Mouse (Mus musculus) embryonic fibroblast, embryonic 13.5 days (primary cell): ENCODE results near the gene Pik3r2. TPM values are rescaled to one million over a fixed set of nuclear protein-coding genes. Genes with fewer than 3 reads are reported as not detected.

Experiments
- H3K27ac ChIP-seq: 2 replicates; pipeline ENCODE4 v1.5.1; 2012; ENCODE audit warnings: low read length, control low read depth, inconsistent platforms; ENCODE audit not compliant: insufficient read depth
- H3K4me1 ChIP-seq: 2 replicates; pipeline ENCODE4 v1.6.1; 2011; ENCODE audit warnings: low read length; ENCODE audit not compliant: control insufficient read depth, insufficient read depth
- H3K4me3 ChIP-seq: 2 replicates; pipeline ENCODE4 v1.5.1; 2011; ENCODE audit warnings: mild to moderate bottlenecking, control low read depth, low read length; ENCODE audit not compliant: insufficient read depth
- CTCF ChIP-seq: IDR thresholded peaks from 2 replicates; pipeline ENCODE4 v1.5.1; 2011; ENCODE audit warnings: mild to moderate bottlenecking, control low read depth, low read length, moderate library complexity, borderline replicate concordance; ENCODE audit not compliant: insufficient read depth
- POLR2A ChIP-seq: IDR thresholded peaks from 2 replicates; pipeline ENCODE4 v1.6.1; 2011; ENCODE audit warnings: low read depth, mild to moderate bottlenecking, control low read depth, low read length, moderate library complexity
- polyA plus RNA-seq: library from polyadenylated mRNA; stranded (reverse); fragments of >200 nt; gene quantifications from 2 replicates; pipeline ENCODE4 v1.2.4, GENCODE M21; 2011; ENCODE audit warnings: low read depth; ENCODE audit not compliant: missing spikeins, insufficient read length

Pik3r2 gene
- polyA plus RNA-seq, 1 experiment: 43.5 TPM

GRCm38 (mm10) chr8:70726721-70727120, 49.8 kb downstream of the Pik3r2 start:
- Histone ChIP-seq H3K4me3 (no peak overlapping the region), H3K4me1 (no peaks in the 10 kb centered on the region), H3K27ac (no peak overlapping the region)
- TF ChIP-seq POLR2A (no peak), CTCF (no peak)

DNA sequence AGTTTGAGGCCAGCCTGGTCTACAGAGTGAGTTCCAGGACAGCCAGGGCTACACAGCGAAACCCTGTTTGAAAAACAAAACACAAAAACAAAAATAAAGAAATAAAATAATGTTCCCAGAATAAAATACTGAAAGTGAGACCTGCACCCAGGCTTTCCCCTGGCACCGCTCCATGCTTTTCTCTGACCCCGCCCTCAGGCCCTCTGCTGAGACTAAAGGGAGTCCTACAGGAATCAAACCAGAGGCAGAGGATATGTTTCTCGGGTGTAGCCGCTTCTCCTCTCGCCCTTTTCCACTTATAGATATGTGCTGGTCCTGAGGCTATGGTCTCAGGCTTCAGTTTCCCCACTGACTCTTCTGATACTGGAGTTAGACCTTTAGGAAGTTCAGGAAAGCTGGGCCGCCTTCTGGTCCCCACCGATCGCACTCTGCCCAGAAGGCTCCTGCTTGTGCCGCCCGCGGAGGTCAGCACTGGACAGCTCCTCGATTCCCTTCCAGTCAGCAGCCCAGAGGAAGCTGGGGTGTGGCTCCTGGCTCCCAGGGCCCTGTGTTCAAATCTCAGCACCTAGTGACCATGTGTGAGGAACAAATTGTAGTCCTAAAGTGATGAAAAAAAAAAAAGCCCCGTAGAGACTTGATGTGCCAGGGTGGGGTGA, 50.6 kb downstream of the Pik3r2 start:
- Histone ChIP-seq H3K4me3 (no peak overlapping the region), H3K27ac (no peak overlapping the region), H3K4me1 (no peaks in the 10 kb centered on the region)
- no peak for TF ChIP-seq POLR2A
- TF ChIP-seq CTCF: no peak

- Histone ChIP-seq H3K4me1 (no peaks in the 10 kb centered on the region), H3K27ac (no peak overlapping the region), H3K4me3 (no peak overlapping the region)
- TF ChIP-seq CTCF (no peak), POLR2A (no peak)
These were observed 52.3 kb downstream of the Pik3r2 start for GRCm38 (mm10) chr8:70724216-70724615.

DNA sequence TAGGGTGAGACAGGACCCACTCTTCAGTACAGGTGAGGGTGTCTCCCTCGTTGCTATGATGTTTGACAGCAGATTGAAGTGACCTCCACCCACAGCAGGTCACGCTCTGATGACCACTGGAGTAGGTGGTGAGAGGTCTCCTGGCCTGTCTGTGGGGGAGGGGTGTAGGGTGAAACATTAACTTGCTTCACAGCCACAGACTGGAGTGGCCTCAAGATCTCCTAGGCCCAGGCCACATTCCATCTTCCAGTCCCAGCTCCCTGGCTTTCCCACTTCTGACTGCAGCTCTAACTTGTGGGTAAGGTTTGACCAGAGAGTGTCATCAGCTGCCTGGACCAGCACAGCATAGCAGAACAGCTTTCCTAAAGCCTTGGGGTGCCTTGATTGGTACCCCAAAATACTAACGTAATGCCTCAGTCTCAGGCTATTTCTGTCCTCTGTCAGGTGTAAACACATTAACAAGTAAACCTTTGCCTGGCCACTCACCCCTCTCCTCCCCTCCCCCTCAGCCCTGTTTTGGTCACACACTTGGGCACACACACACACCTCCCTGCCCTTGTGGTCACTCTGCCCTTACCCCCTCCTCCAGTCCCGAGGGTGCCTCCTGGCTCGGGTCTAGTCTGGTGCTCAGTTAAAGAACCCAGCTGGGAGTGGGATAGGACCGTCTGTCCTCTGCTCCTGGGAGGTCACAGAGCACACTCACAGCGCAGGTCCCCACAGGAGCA, 52.9 kb downstream of the Pik3r2 start, which contains the start of gene Pde4c:
Gene Pde4c, plus strand, starts transcription at position 235 of the 725 bp plus-strand sequence.
- Histone ChIP-seq H3K4me1 (no peaks in the 10 kb centered on the region), H3K27ac (no peak within 1 kb of the TSS), H3K4me3 (no peak within 1 kb of the TSS)
- TF ChIP-seq CTCF (no peak), POLR2A (no peak)

GRCm38 (mm10) chr8:70721601-70722000, 54.9 kb downstream of the Pik3r2 start:
- TF ChIP-seq CTCF: no peak
- no peak for TF ChIP-seq POLR2A
- no peak overlapping the region for H3K27ac ChIP-seq
- no peaks in the 10 kb centered on the region for H3K4me1 ChIP-seq
- H3K4me3 ChIP-seq: no peak overlapping the region

GRCm38 (mm10) chr8:70720739-70721138, 55.8 kb downstream of the Pik3r2 start:
- Histone ChIP-seq H3K4me1 (no peaks in the 10 kb centered on the region), H3K4me3 (no peak overlapping the region), H3K27ac (no peak overlapping the region)
- TF ChIP-seq CTCF (peak; percentile 93), POLR2A (no peak)

- Histone ChIP-seq H3K4me1 (no peaks in the 10 kb centered on the region), H3K27ac (no peak overlapping the region), H3K4me3 (no peak overlapping the region)
- TF ChIP-seq CTCF (no peak), POLR2A (no peak)
These were observed 56.7 kb downstream of the Pik3r2 start for GRCm38 (mm10) chr8:70719796-70720270.

GRCm38 (mm10) chr8:70718297-70718696, 58.2 kb downstream of the Pik3r2 start, which contains the start of gene Gm3336:
Gene Gm3336, plus strand, starts transcription at chr8:70718543.
- no peak for TF ChIP-seq POLR2A
- peak; percentile 68 for TF ChIP-seq CTCF
- no peaks in the 10 kb centered on the region for H3K4me1 ChIP-seq
- no peak within 1 kb of the TSS for H3K27ac ChIP-seq
- H3K4me3 ChIP-seq: no peak within 1 kb of the TSS

Other genes starting within 250 kb of the Pik3r2 start
- 105 and 110 TPM in 2 replicates for gene Fkbp8, start 249.0 kb downstream of the Pik3r2 start, polyA plus RNA-seq
- 35.5 and 37.0 TPM in 2 replicates for gene Kxd1, start 248.8 kb downstream of the Pik3r2 start, polyA plus RNA-seq
- 16.1 and 20.4 TPM in 2 replicates for gene Ell, start 237.3 kb downstream of the Pik3r2 start, polyA plus RNA-seq
- gene Isyna1, start 182.3 kb downstream of the Pik3r2 start, polyA plus RNA-seq: 17.9 and 18.6 TPM in 2 replicates
- gene Ssbp4, start 167.8 kb downstream of the Pik3r2 start, polyA plus RNA-seq: 44.7 and 50.7 TPM in 2 replicates
- gene Lrrc25, start 160.6 kb downstream of the Pik3r2 start, polyA plus RNA-seq: 0.46 TPM in 1 of 2 replicates, not detected in the other
- gene Gdf15, start 144.3 kb downstream of the Pik3r2 start, polyA plus RNA-seq: 3.1 and 4.2 TPM in 2 replicates
- 53.7 and 54.3 TPM in 2 replicates for gene Pgpep1, start 116.3 kb downstream of the Pik3r2 start, polyA plus RNA-seq
- 54.9 and 60.2 TPM in 2 replicates for gene Lsm4, start 103.5 kb downstream of the Pik3r2 start, polyA plus RNA-seq
- gene Jund, start 77.8 kb downstream of the Pik3r2 start, polyA plus RNA-seq: 82.2 and 90.6 TPM in 2 replicates
- gene Iqcn, start 73.3 kb downstream of the Pik3r2 start, polyA plus RNA-seq: not detected in 2 replicates
- gene Gm3336, start 58.2 kb downstream of the Pik3r2 start, polyA plus RNA-seq: not detected in 2 replicates
- not detected in 2 replicates for gene Pde4c, start 53.0 kb downstream of the Pik3r2 start, polyA plus RNA-seq
- 8.6 and 10.2 TPM in 2 replicates for gene Rab3a, start 22.0 kb downstream of the Pik3r2 start, polyA plus RNA-seq
- 29.1 and 32.6 TPM in 2 replicates for gene Mpv17l2, start 15.8 kb downstream of the Pik3r2 start, polyA plus RNA-seq
- gene Mast3, start 28.3 kb upstream of the Pik3r2 start, polyA plus RNA-seq: 12.6 and 13.1 TPM in 2 replicates
- gene Il12rb1, start 31.7 kb upstream of the Pik3r2 start, polyA plus RNA-seq: 1.1 TPM in 1 of 2 replicates, not detected in the other
- gene Arrdc2, start 63.0 kb upstream of the Pik3r2 start, polyA plus RNA-seq: 4.4 and 4.5 TPM in 2 replicates
- 1.7 and 2.7 TPM in 2 replicates for gene Kcnn1, start 86.5 kb upstream of the Pik3r2 start, polyA plus RNA-seq
- gene Ccdc124, start 97.2 kb upstream of the Pik3r2 start, polyA plus RNA-seq: 31.1 and 32.3 TPM in 2 replicates
- gene Slc5a5, start 116.0 kb upstream of the Pik3r2 start, polyA plus RNA-seq: 0.28 and 0.30 TPM in 2 replicates
- 1,792 and 1,906 TPM in 2 replicates for gene Rpl18a, start 120.7 kb upstream of the Pik3r2 start, polyA plus RNA-seq
- gene Map1s, start 129.2 kb upstream of the Pik3r2 start, polyA plus RNA-seq: 24.2 and 27.8 TPM in 2 replicates